Mouse (Mus musculus): ENCODE results near the gene Slc25a39. TPM values are rescaled to one million over a fixed set of nuclear protein-coding genes. Genes with fewer than 3 reads are reported as not detected.
A peak's percentile ranks its signal among the peaks of the same experiment; 100 is the strongest.

Slc25a39 gene
- 207 and 269 TPM in 2 replicates for polyA plus RNA-seq (2011; ENCODE audit: insufficient read depth, insufficient read length, low replicate concordance, missing spikeins)

DNA sequence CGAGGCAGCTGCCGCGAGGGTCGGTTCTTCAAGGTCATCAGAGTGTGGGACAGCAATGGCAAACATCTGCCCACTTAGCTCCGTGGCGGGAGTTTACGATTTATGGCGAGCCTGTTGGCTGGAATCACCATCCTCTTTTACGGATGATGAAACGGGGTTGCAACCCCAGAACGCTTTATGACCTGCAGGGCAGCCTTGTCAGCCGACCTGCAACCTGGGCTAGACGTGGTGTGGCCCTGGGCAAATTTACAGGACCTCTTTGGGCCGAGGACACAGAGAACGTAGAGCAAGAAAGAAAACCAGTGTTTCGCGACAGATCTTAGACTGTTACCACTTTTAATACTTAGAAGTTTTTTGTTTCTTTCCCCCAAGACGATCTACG lies at the start of gene Slc25a39:
Slc25a39 (minus strand) TSS at position 113 of the 382 bp plus-strand sequence.
- peaks cover 2% of the 10 kb centered on the region; the same call in 1 of the 2 replicates for H3K4me1 ChIP-seq (ENCODE audit: control insufficient read depth, insufficient read depth, low read length)
- H3K4me3 ChIP-seq (replicated peaks; ENCODE audit: control insufficient read depth, low read depth, low read length): peak within 1 kb of the TSS; percentile 84
- H3K27ac ChIP-seq (ENCODE audit: control insufficient read depth, insufficient read depth, low read depth, low read length, poor library complexity): peak within 1 kb of the TSS; percentile 85
- WGBS: under 1% methylated on average over 19 of the region's 19 CpGs
- TF ChIP-seq POLR2A (IDR thresholded peaks at IDR 0.05; ENCODE audit: borderline replicate concordance, control insufficient read depth, low read depth, low read length) (no peak), CTCF (IDR thresholded peaks at IDR 0.05; ENCODE audit: control insufficient read depth, insufficient read depth, low read length) (no peak)

DNA sequence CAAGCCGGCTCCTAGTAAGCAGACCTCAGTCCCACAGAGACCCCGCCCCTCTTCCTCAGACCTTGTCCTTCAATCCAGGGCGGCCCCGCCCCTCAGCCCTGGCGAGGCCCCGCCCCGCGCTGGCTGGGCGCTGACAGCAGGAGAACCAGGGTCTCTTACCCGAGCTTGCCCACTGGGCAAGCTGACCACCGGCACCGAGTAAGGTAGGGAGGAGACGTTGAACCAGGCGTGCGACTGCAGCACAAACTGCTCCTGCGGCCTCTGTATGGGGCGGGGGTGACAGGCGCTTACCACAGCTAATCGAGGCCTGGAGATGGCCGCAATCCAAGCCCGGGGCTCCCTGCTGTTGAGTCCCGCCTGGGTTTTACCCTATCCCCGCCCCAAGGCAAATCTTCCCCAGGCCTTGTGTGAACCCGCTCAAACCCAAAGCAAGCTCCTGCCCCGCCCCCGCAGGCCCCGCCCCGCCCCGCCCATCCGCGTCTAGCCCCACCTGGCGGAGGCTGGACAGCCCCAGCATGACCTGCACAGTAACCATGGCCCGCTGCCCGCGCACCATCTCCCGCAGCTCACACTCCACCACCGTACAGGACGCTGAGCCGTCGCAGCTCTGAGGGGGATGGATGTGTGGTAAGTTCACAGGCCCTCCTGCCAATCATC lies 48.1 kb upstream of the Slc25a39 start:
- Histone ChIP-seq H3K4me3 (replicated peaks; ENCODE audit: control insufficient read depth, low read depth, low read length) (no peak overlapping the region), H3K27ac (ENCODE audit: control insufficient read depth, insufficient read depth, low read depth, low read length, poor library complexity) (no peak overlapping the region), H3K4me1 (ENCODE audit: control insufficient read depth, insufficient read depth, low read length) (peaks cover 2% of the 10 kb centered on the region; the same call in 1 of the 2 replicates)
- TF ChIP-seq CTCF (IDR thresholded peaks at IDR 0.05; ENCODE audit: control insufficient read depth, insufficient read depth, low read length) (peak; percentile 23; the same call in 1 of the 2 replicates), POLR2A (IDR thresholded peaks at IDR 0.05; ENCODE audit: borderline replicate concordance, control insufficient read depth, low read depth, low read length) (no peak; the same call in 1 of the 2 replicates)
- 1% methylated on average over 40 of the region's 40 CpGs for WGBS

DNA sequence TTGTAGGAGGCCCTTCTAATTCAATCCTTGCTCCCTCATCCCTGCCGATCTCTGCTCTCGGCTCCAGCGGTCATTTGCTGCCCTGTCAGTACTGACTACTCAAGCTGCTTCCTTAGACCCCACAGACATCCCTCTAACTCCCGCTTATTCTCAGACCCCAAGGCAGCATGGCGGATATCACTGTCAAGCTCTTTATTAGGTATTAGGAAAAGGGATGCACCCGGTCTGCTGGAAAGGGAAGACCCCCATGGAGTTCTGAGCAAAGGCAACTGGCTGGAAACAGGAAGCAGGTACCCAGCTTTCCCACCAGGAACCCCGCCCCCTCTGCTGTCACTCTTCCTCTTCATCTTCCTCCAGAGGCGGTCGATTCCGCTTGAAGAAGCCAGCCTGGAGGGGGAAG lies 45.4 kb upstream of the Slc25a39 start:
- 47% methylated on average over 10 of the region's 10 CpGs for WGBS
- no peak overlapping the region for H3K4me3 ChIP-seq (replicated peaks; ENCODE audit: control insufficient read depth, low read depth, low read length)
- peaks cover 2% of the 10 kb centered on the region; the same call in 1 of the 2 replicates for H3K4me1 ChIP-seq (ENCODE audit: control insufficient read depth, insufficient read depth, low read length)
- H3K27ac ChIP-seq (ENCODE audit: control insufficient read depth, insufficient read depth, low read depth, low read length, poor library complexity): no peak overlapping the region
- TF ChIP-seq CTCF (IDR thresholded peaks at IDR 0.05; ENCODE audit: control insufficient read depth, insufficient read depth, low read length) (no peak), POLR2A (IDR thresholded peaks at IDR 0.05; ENCODE audit: borderline replicate concordance, control insufficient read depth, low read depth, low read length) (no peak)

DNA sequence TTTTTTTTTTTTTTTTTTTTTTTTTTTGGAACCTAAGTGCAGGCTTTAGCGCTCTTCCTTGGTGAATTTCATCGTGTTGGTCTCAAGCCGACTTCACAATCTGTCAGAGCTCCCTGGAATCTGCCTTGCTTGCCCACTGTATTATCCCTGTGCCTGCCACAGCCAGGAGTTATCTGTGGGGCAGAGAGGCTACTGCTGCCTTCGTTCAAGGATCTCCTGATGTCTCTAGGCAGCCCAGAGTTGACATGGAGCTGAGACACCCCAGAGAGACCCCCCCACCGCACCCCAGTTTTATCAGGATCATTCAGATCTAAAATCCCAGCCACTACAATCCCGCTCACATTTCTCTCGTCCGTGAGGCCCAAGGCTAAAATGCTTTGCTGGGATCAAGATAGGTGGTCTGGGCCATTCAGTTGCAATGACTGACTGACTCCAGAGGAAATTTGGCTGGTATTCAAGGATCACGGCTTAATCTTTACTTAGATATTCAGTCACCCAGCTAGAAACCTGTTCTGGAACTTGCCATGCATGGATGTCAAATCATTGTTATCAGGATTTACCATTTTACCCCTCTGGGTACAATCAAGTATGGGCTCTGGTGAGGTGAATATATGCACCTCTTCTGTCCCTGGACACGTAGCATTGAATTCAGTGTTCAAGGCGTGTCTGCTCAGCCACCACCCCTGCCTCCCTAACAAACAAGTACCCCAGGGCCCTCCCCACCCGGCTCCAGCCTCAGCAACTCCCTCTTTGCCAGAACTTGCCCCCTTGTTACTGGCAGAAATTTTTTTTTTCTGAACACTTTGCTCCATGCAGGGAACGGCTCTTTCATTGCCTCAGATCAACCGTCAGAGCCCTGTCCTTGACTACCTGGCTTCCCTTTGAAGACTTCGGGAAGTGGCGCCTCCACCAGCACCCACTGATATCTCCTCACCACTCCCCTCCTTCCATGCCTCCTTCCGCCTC lies 41.6 kb upstream of the Slc25a39 start:
- H3K4me1 ChIP-seq (ENCODE audit: control insufficient read depth, insufficient read depth, low read length): no peaks in the 10 kb centered on the region; the same call in 1 of the 2 replicates
- 64% methylated on average over 17 of the region's 17 CpGs for WGBS
- TF ChIP-seq POLR2A (IDR thresholded peaks at IDR 0.05; ENCODE audit: borderline replicate concordance, control insufficient read depth, low read depth, low read length): no peak
- TF ChIP-seq CTCF (IDR thresholded peaks at IDR 0.05; ENCODE audit: control insufficient read depth, insufficient read depth, low read length): no peak

DNA sequence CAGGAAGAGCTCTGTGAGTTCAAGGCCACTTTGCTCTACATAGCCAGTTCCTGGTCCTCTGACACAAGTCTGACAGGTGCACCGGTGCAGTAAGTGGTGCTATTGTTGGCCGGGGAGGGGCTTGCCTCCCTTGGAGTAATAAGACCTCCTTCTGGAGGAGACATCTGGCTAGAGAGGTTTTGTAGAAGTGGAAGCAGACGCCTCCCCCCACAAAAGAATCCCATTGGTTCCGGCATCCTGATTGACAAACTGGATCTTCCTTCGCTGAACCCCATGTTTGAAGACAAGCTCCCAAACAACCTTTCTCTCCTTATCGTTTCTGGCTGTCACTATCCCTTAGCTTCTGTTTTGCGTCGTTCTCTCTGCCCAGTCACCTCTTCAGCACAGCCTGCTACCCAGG lies 40.6 kb upstream of the Slc25a39 start:
- Histone ChIP-seq H3K4me1 (ENCODE audit: control insufficient read depth, insufficient read depth, low read length) (no peaks in the 10 kb centered on the region; the same call in 1 of the 2 replicates), H3K27ac (ENCODE audit: control insufficient read depth, insufficient read depth, low read depth, low read length, poor library complexity) (no peak overlapping the region), H3K4me3 (replicated peaks; ENCODE audit: control insufficient read depth, low read depth, low read length) (no peak overlapping the region)
- WGBS: 24% methylated on average over 8 of the region's 8 CpGs
- TF ChIP-seq POLR2A (IDR thresholded peaks at IDR 0.05; ENCODE audit: borderline replicate concordance, control insufficient read depth, low read depth, low read length) (no peak), CTCF (IDR thresholded peaks at IDR 0.05; ENCODE audit: control insufficient read depth, insufficient read depth, low read length) (no peak)

More for the DNA sequence above, 41.6 kb upstream of the Slc25a39 start:
- no peak overlapping the region for H3K27ac ChIP-seq (ENCODE audit: control insufficient read depth, insufficient read depth, low read depth, low read length, poor library complexity)
- H3K4me3 ChIP-seq (replicated peaks; ENCODE audit: control insufficient read depth, low read depth, low read length): no peak overlapping the region

DNA sequence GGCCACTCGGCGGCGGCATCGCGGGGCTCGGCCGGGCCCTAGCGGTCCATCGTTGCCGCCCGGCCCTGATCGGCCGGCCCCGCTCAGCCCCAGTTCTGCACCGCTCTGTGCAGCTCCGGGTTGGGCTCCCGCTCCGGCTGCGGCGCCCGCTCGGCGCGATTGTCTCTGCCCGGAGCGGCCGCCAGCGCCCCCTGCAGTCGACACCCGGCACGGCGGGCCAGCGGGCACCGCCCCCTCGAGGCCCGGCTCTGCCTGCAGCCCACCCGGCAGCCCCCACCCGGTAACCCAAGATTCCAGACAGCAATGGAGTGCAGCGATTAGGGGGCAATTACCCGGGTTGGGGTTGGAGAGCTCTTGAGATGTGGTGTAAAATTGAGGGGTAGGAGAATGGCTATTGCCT lies 39.8 kb upstream of the Slc25a39 start, which contains the start of gene Fam171a2:
Fam171a2 (minus strand) TSS at position 186 of the 400 bp plus-strand sequence.
- no peak within 1 kb of the TSS; the same call in 1 of the 2 replicates for H3K27ac ChIP-seq (ENCODE audit: control insufficient read depth, insufficient read depth, low read depth, low read length, poor library complexity)
- TF ChIP-seq CTCF (IDR thresholded peaks at IDR 0.05; ENCODE audit: control insufficient read depth, insufficient read depth, low read length) (peak; percentile 30; the same call in 1 of the 2 replicates), POLR2A (IDR thresholded peaks at IDR 0.05; ENCODE audit: borderline replicate concordance, control insufficient read depth, low read depth, low read length) (no peak)
- no peak within 1 kb of the TSS for H3K4me3 ChIP-seq (replicated peaks; ENCODE audit: control insufficient read depth, low read depth, low read length)
- WGBS: under 1% methylated on average over 40 of the region's 40 CpGs
- no peaks in the 10 kb centered on the region; the same call in 1 of the 2 replicates for H3K4me1 ChIP-seq (ENCODE audit: control insufficient read depth, insufficient read depth, low read length)

DNA sequence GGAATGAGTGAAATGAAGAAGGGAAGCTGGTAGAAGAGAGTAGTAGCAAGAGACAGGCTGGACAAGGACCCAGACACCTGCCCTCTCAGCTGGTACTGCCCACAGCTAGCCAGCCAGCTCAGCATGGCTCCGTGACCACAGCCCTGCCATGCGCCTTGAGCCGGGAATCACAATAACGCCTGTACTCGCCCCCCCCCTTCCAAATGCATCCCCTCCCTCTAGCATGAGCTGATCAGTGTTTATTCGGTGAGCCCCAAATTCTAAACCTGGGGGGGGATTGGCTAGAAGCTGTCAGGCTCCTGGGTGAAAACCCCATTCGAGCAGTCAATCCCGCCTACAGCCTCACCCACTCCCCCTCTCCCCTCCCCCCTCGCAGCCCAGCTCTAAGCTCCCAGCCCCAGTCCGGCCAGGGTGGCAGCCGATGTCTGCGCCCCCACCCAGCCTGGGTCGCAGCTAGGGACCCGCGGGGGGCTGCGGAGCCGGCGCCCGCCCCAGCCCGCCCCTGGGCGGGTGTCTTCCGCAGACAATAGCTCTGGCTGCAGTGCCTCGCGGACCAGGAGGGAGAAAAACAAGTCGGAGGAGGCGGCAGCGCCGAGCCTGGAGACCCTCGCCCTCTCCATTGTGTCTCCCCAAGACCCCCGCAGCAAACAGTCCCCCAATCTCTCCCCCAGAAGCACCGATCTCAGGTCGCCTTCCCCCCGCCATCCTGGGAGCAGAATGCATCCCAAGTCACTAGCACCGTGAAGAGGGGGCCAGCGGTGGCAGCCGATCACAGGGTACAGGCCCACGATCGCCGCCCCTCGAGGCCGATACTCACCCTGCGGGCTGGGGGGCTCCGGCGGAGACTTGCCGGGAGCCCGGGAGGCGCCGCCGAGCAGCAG lies 39.1 kb upstream of the Slc25a39 start:
- TF ChIP-seq POLR2A (IDR thresholded peaks at IDR 0.05; ENCODE audit: borderline replicate concordance, control insufficient read depth, low read depth, low read length) (no peak), CTCF (IDR thresholded peaks at IDR 0.05; ENCODE audit: control insufficient read depth, insufficient read depth, low read length) (no peak)
- H3K4me1 ChIP-seq (ENCODE audit: control insufficient read depth, insufficient read depth, low read length): no peaks in the 10 kb centered on the region; the same call in 1 of the 2 replicates
- 2% methylated on average over 49 of the region's 49 CpGs for WGBS
- no peak overlapping the region; the same call in 1 of the 2 replicates for H3K27ac ChIP-seq (ENCODE audit: control insufficient read depth, insufficient read depth, low read depth, low read length, poor library complexity)
- H3K4me3 ChIP-seq (replicated peaks; ENCODE audit: control insufficient read depth, low read depth, low read length): no peak overlapping the region
